Mouse (Mus musculus) splenic B cell, adult 2 months (primary cell): Measurements from ENCODE around the gene Mmp9.

Source experiments
- DNase-seq: peaks from one replicate; pipeline ENCODE4 v3.0.0-alpha.2; 2011; ENCODE audit warnings: low read depth, low spot score
- H3K27me3 ChIP-seq: 2 replicates; pipeline ENCODE4 v1.6.1; 2012; ENCODE audit warnings: mild to moderate bottlenecking, low read length, moderate library complexity, mixed read lengths; ENCODE audit not compliant: control insufficient read depth, poor library complexity, insufficient read depth, severe bottlenecking
- H3K36me3 ChIP-seq: 2 replicates; pipeline ENCODE4 v1.6.1; 2012; ENCODE audit warnings: mild to moderate bottlenecking, low read length, moderate library complexity, mixed read lengths; ENCODE audit not compliant: control insufficient read depth, poor library complexity, insufficient read depth, severe bottlenecking

Mmp9 gene

GRCm38 (mm10) chr2:165004237-165004636 is 63.7 kb downstream of the Mmp9 start:
- Histone ChIP-seq H3K27me3 (no peaks in the 10 kb centered on the region), H3K36me3 (peaks cover 15% of the 10 kb centered on the region)
- DNase-seq = no peak
